Mouse (Mus musculus) liver, embryonic 14.5 days (tissue): ENCODE data around the gene A930017K11Rik. TPM values are rescaled to one million over a fixed set of nuclear protein-coding genes. Genes with fewer than 3 reads are reported as not detected.

Source experiments
- ATAC-seq: fragments of 200-750 bp; cut with Nextera tagmentation; 2 replicates; pipeline ENCODE4 v1.8.0; 2017; ENCODE audit warnings: moderate number of reproducible peaks, mild to moderate bottlenecking, moderate library complexity; ENCODE audit not compliant: insufficient read depth
- DNase-seq, 3 experiments: peaks; one replicate each; pipeline ENCODE4 v3.0.0-alpha.2; 2012 to 2013; ENCODE audit warnings: low read depth in 3 of 3, low spot score in 3 of 3
- H3K27ac ChIP-seq: fragments of 300-500 bp; sonication (generic); 2 replicates; pipeline ENCODE4 v1.5.1; 2014; ENCODE audit warnings: moderate library complexity, mild to moderate bottlenecking, control low read depth, inconsistent platforms
- H3K27me3 ChIP-seq: fragments of 300-500 bp; sonication (generic); 2 replicates; pipeline ENCODE4 v1.6.1; 2014; ENCODE audit warnings: mild to moderate bottlenecking, low read length, moderate library complexity; ENCODE audit not compliant: control insufficient read depth, insufficient read depth
- H3K36me3 ChIP-seq: fragments of 300-500 bp; sonication (generic); replicated peaks from 2 replicates; pipeline ENCODE4 v1.6.1; 2014; ENCODE audit warnings: low read depth; ENCODE audit not compliant: control insufficient read depth, insufficient read depth
- H3K4me1 ChIP-seq, 2 experiments: fragments of 200-500 bp in 1 of 2; fragments of 300-500 bp in 1 of 2; sonication (generic) in 1 of 2; replicated peaks; 2 replicates each; pipeline ENCODE4 v1.6.1; 2012 to 2014; ENCODE audit warnings: antibody characterized with exemption in 1 of 2, inconsistent platforms in 1 of 2, low read length in 1 of 2; ENCODE audit not compliant: control insufficient read depth in 2 of 2, insufficient read depth in 2 of 2
- H3K4me2 ChIP-seq: fragments of 300-500 bp; sonication (generic); 2 replicates; pipeline ENCODE4 v1.6.1; 2014; ENCODE audit warnings: low read depth, mild to moderate bottlenecking, control low read depth, moderate library complexity
- H3K4me3 ChIP-seq, 2 experiments: fragments of 200-500 bp in 1 of 2; fragments of 300-500 bp in 1 of 2; sonication (generic) in 1 of 2; 2 replicates each; pipeline ENCODE4 v1.5.1; 2012 to 2014; ENCODE audit warnings: low read depth in 2 of 2, low read length in 2 of 2, mild to moderate bottlenecking in 2 of 2, control low read depth in 1 of 2, inconsistent platforms in 1 of 2, moderate library complexity in 1 of 2; ENCODE audit not compliant: insufficient read depth in 1 of 2
- H3K9ac ChIP-seq: fragments of 300-500 bp; sonication (generic); replicated peaks from 2 replicates; pipeline ENCODE4 v1.6.1; 2014; ENCODE audit warnings: mild to moderate bottlenecking, control low read depth, moderate library complexity
- H3K9me3 ChIP-seq: fragments of 300-500 bp; sonication (generic); 2 replicates; pipeline ENCODE4 v1.6.1; 2016; ENCODE audit warnings: low read length, mixed read lengths; ENCODE audit not compliant: control insufficient read depth
- CTCF ChIP-seq: IDR thresholded peaks from 2 replicates; pipeline ENCODE4 v1.5.1; 2016; ENCODE audit warnings: antibody characterized with exemption, low read depth, control low read depth
- EP300 ChIP-seq: IDR thresholded peaks from 2 replicates; pipeline ENCODE4 v1.6.1; 2016; ENCODE audit warnings: antibody characterized with exemption, low read depth
- WGBS: fragments of 180-500 bp; shearing (Covaris S2); extraction: QIAGEN DNeasy Blood & Tissue Kit; methylation state at CpG from one replicate; pipeline ENCODE4 v1.1.7; 2014; ENCODE audit not compliant: insufficient replicate concordance; 5-methylcytosine and 5-hydroxymethylcytosine counted together
- polyA plus RNA-seq, 2 experiments: library from polyadenylated mRNA; depleted of rRNA in 1 of 2; stranded (reverse) in 1 of 2; unstranded in 1 of 2; fragments of >200 nt; fragmentation: Nextera tagmentation in 1 of 2; extraction: Ambion mirVana in 1 of 2; gene quantifications; 2 replicates each; pipeline versions ENCODE4 v1.2.1 to v1.2.3; 2012 to 2014

The A930017K11Rik gene
- polyA plus RNA-seq, 2 experiments = 0.13 to 0.16 TPM

GRCm38 (mm10) chr17:25919786-25920642, 32.4 kb downstream of the A930017K11Rik start:
- Histone ChIP-seq H3K4me2 (peak overlapping the region; percentile 89), H3K4me3 (peak overlapping the region; percentile 86 to 92), H3K4me1 (peaks cover 11 to 12% of the 10 kb centered on the region in 2 experiments), H3K9ac (peak overlapping the region; percentile 61), H3K27me3 (no peaks in the 10 kb centered on the region), H3K36me3 (peaks cover 12% of the 10 kb centered on the region), H3K9me3 (no peaks in the 10 kb centered on the region), H3K27ac (peak overlapping the region; percentile 75)
- 0 out of 2 replicates have a peak, but pooled peaks have one; percentile 32 for TF ChIP-seq EP300
- peak; percentile 24 for TF ChIP-seq CTCF
- DNase-seq (peak; percentile 99), ATAC-seq (peak; percentile 91)
- 0% methylated on average over 37 of the region's 40 CpGs for WGBS

GRCm38 (mm10) chr17:25919144-25919785, 33.1 kb downstream of the A930017K11Rik start, which contains the start of gene Rab40c:
TSS of gene Rab40c (minus strand) at chr17:25919727.
- ATAC-seq (no peak), DNase-seq (peak in 2 of 3 experiments; percentile 20 to 31)
- peaks cover 11 to 17% of the 10 kb centered on the region in 2 experiments for H3K4me1 ChIP-seq
- peaks cover 4% of the 10 kb centered on the region for H3K36me3 ChIP-seq
- peak within 1 kb of the TSS; percentile 89 for H3K4me2 ChIP-seq
- peak within 1 kb of the TSS; percentile 75 for H3K27ac ChIP-seq
- no peaks in the 10 kb centered on the region for H3K9me3 ChIP-seq
- no peak for TF ChIP-seq EP300
- TF ChIP-seq CTCF = no peak
- under 1% methylated on average over 58 of the region's 78 CpGs for WGBS
- H3K4me3 ChIP-seq = peak within 1 kb of the TSS; percentile 86 to 92
- H3K27me3 ChIP-seq = no peaks in the 10 kb centered on the region
- H3K9ac ChIP-seq = peak within 1 kb of the TSS; percentile 82

DNA sequence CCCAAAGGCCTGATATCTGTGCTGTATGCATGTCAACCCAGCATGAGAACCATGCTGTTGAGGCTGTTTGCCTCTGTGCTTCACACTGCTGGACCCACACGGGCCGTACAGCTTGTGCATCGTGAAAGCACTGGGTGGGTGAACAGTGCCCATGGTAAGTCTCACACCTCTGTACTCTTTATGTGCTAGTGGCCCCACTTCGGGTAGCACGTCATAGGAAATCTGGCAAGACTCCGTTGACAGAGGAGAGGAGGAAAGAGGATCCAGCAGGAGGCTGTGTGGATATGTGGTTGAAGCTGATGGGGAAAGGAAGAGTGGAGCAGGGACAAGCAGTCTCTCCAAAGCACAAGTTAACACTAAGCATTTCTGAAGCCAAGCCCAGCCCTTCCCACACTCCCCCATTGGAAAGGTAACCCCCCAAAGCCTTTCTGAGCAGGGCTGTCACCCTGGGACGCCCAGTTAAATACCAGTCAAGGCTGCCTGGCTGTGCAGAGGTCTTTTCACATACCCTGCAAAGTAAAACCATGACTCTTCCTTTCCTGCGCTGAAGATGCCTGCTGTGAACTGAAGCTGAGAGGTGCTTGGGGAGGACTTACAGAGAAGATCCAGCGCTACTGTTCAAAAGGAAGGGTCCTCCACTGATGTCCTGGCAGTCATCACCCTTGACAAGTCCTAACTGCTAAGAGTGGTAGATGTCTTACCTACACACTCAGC, 34.2 kb downstream of the A930017K11Rik start:
- no peaks in the 10 kb centered on the region for H3K9me3 ChIP-seq
- peaks cover 11 to 25% of the 10 kb centered on the region in 2 experiments for H3K4me1 ChIP-seq
- TF ChIP-seq EP300 (no peak), CTCF (no peak)
- 81% methylated on average over 9 of the region's 9 CpGs for WGBS
- no peaks in the 10 kb centered on the region for H3K27me3 ChIP-seq
- peak overlapping the region; percentile 82 for H3K9ac ChIP-seq
- H3K4me3 ChIP-seq = peak overlapping the region; percentile 74 to 92; a peak in 3 of 4 replicates
- H3K27ac ChIP-seq = no peak overlapping the region
- peak overlapping the region; percentile 79 for H3K4me2 ChIP-seq
- no peaks in the 10 kb centered on the region; the same call in 1 of the 2 replicates for H3K36me3 ChIP-seq
- ATAC-seq (no peak), DNase-seq (no peak)

DNA sequence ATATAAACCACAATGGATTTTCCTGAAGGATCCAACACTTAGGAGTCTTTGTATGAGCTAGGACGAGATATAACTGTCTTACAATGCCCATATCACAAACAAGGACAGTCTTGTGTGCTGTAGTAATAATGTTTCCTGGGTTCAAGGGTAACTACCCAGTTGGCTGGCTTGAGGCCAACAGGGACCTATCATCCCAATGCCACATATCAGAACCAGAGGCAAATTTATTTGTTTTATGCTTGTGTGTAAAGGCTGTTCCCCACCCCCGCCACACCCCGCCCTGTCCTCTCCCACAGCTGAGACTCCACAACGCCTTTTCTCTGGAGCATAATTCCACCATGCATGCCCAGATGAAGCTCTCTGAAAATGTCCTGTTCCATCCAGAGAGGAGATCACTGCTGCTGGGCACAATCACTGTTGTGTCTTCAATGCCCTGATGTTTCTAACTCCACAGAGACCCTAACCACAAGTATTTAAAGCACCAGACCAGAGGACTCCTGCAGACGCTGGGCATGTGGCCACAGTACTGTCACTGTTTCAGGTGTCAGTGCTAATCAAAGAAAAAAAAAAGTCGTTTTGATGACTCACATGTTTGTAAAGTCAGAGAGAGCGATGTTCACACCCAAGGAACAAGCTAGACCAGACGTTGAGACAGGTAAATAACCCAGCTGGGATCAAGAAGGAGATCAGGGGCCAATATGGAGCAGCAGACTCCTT, 35.3 kb downstream of the A930017K11Rik start:
- Histone ChIP-seq H3K27me3 (no peaks in the 10 kb centered on the region), H3K9me3 (no peaks in the 10 kb centered on the region), H3K27ac (no peak overlapping the region), H3K4me3 (no peak overlapping the region), H3K36me3 (no peaks in the 10 kb centered on the region), H3K4me2 (no peak overlapping the region), H3K4me1 (peaks cover 11 to 28% of the 10 kb centered on the region in 2 experiments), H3K9ac (no peak overlapping the region)
- 61% methylated on average over 8 of the region's 8 CpGs for WGBS
- ATAC-seq (no peak), DNase-seq (no peak)
- TF ChIP-seq EP300 = no peak
- no peak for TF ChIP-seq CTCF
